Mouse (Mus musculus): ENCODE measurements around the gene Mip. TPM values are rescaled to one million over a fixed set of nuclear protein-coding genes. Genes with fewer than 3 reads are reported as not detected.
"Not testable (repeated sequence)": the region's sequence is repeated elsewhere in the genome, so short reads cannot be mapped to it uniquely, and the experiment has no call there.

Mip gene
- not detected for polyA plus RNA-seq (2017; shearing (Covaris generic))

DNA sequence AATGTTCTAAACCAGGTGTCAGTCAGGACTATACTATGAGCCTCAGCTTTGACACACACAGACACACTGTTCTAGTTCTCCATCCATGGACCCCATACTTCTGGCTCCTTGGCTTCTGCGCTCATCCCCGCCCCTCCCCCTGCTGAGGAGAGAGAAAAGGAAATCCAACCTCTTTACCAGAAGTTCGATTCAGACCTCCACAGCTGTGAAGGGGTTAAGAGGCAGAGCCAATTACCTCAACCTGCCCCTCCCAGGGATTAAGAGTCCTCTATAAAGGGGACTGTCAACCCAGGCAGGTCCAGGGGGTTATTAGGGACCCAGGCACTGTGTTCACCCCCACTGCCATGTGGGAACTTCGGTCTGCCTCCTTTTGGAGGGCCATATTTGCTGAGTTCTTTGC, at the start of gene Mip:
Mip (plus strand) TSS at position 301 of the 400 bp plus-strand sequence.
- no peak for ATAC-seq

DNA sequence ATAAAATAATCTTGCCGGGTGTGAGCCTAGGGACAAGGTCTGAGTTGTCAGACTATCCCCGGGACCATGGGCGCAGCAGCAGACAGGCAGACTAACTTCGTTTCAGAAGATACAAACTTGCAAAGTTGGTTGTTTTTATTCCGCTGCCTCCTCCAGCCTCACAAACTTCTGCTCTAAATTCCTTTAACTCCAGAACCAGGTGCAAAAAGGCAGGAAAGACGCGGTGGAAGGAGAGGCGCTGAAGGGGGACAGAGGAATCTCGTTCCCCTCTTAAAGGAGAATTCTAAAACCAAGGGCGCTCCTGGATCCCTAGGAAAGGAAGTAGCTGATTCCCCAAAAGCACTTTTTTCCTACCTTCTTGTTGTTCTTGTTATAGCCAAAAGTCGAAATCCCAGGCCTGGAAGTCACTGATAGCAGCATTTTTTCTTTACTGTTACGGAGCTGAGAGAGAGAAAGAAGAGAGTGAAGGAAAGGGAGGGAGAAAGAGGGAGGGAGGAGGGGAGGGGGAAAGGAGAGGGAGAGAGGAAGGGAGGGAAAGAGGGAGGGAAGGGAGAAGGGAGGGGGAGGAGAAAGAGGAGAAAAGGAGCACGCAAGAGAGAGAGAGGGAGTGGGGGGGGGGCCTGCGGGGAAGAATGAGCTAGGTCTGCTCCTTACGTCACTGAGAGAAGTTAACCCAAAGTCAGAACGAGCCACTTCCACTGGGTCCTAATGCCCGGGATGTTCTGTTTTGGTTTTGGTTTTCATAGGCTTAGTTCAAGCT, 49.5 kb upstream of the Mip start:
- ATAC-seq: peak; percentile 99

DNA sequence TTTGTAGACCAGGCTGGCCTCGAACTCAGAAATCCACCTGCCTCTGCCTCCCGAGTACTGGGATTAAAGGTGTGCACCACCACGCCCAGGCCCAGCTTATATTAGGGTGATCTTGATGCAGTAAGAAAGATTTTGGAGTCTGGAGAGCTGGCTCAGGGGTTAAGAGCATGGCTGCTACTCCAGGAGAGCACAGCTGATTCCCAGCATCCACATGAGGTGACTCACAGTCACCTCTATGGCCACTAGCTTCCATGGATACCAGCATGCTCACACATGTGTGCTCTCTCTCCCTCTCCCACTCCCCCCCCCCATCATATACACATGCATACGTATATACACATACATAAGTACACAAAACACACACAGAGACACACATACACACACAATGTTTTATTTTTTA, 48.3 kb upstream of the Mip start:
- no peak for ATAC-seq

DNA sequence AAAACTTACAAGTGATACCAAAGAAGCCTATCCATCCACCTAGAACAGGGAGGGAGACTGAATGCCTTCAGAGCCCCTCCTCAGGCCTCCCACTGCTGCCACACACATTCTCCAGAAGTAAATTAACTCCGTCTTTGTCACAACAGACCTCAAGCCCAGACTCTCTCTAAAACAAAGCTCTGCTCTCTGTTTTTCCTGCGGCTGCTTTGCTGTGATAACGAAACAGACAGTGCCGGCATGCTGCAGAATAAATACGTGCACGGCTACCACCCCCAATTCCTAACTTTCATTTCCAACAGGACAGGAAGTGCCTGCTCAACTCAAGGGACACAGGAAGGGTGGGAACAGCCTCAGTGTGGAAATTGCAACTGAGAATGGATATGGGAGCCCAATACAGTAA, 45.6 kb upstream of the Mip start, which contains the start of gene Rbms2:
Rbms2 (minus strand) TSS at position 309 of the 400 bp plus-strand sequence.
- no peak for ATAC-seq

DNA sequence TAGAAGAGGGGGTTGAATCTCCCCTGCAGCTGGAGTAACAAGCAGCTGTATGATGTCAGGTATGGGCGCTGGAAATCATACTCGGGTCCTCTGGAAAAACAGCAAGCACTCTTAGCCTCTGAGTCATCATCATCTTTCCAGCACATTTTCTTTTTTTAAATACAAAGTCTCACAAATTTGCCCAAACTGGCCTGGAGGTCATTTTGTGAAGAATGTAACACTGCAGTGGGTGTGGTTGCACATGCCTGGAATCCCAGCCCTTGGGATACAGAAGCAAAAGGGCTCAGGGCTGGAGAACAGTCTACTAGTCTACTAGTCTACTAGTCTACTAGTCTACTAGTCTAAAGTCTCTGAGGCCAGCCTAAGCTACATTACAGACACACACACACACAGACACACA, 41.3 kb upstream of the Mip start:
- ATAC-seq: no peak

DNA sequence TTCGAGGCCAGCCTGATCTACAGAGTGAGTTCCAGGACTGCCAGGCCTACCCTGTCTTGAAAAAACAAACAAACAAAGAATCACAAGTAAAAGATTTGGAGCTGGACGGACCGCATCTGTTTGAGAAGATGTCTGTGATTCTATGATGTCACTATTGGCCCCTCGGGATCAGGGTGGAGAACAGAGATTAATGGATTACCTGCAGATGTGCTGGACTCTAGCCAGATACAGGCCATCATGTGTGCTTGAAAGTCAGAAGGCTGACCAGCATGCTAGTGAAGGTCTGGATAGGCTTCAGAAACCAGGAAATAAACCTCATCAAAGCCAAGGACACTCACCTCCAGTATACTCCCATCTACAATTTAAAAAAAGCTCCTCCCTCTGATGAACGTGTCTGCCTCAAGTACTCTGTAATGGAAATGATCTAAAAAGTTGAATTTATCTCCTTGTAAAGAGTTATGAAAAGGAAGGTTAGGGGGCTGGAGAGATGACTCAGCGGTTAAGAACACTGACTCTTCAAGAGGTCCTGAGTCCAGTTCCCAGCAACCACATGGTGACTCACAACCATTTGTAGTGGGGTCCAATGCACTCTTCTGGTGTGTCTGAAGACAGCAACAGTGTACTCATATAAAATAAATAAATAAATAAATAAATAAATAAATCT, 40.2 kb upstream of the Mip start:
- no peak for ATAC-seq

DNA sequence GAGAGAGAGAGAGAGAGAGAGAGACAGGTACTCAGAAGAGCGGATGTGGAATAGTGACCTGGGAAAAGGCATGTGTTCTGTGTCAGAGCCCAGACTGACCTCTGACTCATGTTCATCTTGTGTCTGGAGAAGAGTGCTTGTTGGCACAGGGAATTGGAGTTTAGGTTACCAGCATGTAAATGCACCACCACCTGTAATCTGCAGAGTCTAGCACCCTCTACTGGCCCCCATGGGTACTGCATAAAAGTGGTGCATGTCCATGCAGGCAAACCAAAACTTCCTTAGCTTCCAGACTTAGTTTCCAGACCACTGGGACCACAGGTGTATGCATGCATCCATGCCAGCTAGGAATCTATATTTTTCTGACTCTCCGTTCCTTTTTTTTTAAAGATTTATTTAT, 39.7 kb upstream of the Mip start:
- peak; percentile 84 for ATAC-seq

DNA sequence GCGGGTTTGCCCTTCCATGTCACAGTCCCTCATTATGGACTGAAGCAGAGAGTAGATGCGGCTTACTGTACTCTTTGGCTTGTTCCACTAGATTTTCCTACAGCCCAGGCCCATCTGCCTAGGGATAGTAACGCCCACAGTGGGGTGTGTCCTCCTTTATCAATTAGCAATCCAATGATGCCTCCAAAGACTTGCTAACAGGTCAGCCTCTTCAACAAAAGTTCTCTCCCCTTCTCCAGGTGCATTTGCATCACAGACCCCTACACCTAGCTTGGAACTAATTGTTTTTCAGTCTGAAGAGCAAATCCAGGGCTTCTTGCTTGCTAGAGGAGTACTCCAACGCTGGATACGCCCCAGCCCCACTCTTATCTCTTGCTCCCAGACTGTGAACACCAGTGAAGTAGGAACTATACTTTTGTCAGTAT, 38.4 kb upstream of the Mip start:
- no peak for ATAC-seq

DNA sequence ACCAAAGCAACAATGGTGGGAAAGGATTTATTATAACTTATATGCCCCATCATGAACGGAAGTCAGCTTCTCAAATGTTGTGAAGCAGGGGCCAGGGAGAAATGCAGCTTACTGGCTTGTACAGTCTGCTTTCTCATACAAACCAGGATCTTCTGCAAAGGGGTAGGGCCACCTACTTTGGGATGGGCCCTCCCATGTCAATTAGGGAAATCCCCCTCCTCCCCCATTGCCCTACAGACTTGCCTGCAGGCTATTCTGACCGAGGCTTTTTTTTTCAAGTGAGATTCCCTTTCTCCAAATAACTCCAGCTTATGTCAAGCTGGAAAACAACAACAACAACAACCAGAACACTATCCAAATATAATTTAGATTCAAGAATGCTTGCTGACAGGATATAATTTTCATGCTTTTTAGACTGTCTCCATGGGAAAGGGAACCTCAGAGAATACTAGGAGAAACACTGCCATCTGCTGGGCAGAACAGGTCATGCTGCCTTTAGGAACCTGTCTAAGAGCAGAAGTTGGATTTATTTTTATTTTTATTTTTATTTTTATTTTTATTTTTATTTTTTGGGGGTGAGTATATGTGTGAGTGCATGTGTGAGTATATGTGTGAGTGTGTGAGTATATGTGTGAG, 37.3 kb upstream of the Mip start:
- peak; percentile 70 for ATAC-seq

DNA sequence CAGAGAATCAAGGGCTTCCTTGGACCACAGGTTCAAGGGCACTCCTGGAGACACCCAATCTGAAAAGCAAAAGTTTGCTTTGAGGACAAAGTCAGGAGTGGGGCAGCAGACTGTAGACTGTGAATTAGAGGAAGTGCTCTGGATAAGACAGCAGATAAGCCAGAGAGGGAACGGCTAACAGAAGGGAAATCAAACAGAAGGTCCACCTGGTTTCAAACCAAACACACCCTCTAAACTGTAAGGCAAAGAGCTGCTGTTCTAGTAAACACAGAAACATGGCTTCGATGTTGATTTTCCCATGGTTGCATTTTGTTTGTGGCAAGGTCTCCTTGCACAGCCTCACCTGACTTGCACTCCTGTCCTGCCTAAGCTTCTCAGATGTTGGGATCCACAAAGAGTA, 34.2 kb upstream of the Mip start:
- ATAC-seq: no peak

DNA sequence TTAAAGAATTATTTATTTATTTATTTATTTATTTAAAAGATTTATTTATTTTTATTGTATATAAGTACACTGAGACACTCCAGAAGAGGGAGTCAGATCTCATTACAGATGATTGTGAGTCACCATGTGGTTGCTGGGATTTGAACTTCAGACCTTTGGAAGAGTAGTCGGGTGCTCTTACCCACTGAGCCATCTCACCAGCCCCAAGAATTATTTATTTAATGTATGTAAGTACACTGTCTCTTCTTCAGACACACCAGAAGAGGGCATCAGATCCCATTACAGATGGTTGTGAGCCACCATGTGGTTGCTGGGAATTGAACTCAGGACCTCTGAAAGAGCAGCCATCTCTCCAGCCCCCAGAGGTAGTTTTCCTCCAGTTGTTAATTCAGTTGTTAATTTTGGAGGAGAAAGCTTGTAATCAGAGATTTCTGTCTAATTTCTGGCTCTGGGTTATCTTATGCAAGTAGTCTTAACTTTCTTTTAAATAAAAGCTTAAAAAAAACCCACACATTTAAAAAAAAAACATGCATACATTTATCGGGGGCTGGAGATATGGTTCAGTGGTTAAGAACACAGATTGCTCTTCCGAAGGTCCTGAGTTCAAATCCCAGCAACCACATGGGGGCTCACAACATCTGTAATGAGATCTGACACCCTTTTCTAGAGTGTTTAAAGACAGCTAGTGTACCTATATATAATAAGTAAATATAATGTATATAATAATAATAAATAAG, 33.4 kb upstream of the Mip start:
- not testable (repeated sequence) for ATAC-seq

DNA sequence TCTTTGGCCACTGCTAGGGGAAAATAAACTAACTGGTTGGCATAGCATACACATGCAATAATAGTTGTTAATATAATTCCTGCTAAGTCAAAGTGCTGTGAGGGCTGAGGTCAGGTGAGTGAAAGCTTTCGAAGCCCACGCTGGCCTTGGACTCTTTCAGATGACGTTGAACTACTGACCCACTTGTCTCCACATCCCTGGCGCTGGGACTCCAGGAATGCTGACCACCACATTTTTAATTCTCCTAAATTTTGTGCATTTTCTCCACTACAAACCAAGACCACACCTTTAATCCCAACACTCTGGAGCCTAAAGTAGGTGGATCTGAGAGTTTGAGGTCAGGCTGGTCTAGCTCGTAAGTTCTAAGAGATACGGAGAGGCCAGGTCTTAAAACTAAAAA, 32.5 kb upstream of the Mip start:
- no peak for ATAC-seq

DNA sequence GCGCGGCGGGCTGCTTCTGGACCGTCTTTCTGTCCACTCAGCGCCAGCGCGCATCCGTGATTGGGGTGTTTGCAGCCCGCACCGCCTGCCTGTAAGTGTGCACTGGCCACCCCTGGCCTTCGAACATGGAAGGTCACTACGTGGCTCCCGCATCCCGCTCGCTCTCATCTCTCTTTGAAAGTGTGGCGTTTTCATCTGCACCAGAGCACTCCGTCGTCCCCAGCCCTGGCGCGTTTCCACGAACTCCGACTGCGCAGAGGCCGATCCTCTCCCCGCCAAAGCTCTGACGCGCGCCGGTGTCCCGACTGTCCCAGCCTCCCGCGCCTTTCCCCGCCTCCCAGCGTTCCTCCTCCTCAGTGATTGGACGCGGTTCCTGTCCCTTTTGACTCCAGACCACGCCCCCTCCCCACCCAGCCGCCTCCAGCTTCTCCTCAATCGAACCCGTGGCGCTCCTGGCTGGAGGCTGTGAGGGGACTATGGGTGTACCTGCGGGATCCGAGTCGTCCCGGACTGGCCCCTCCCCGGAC, 31.6 kb upstream of the Mip start, which contains the start of gene Gls2:
Gls2 (plus strand) TSS at position 434 of the 527 bp plus-strand sequence.
- peak; percentile 85 for ATAC-seq

DNA sequence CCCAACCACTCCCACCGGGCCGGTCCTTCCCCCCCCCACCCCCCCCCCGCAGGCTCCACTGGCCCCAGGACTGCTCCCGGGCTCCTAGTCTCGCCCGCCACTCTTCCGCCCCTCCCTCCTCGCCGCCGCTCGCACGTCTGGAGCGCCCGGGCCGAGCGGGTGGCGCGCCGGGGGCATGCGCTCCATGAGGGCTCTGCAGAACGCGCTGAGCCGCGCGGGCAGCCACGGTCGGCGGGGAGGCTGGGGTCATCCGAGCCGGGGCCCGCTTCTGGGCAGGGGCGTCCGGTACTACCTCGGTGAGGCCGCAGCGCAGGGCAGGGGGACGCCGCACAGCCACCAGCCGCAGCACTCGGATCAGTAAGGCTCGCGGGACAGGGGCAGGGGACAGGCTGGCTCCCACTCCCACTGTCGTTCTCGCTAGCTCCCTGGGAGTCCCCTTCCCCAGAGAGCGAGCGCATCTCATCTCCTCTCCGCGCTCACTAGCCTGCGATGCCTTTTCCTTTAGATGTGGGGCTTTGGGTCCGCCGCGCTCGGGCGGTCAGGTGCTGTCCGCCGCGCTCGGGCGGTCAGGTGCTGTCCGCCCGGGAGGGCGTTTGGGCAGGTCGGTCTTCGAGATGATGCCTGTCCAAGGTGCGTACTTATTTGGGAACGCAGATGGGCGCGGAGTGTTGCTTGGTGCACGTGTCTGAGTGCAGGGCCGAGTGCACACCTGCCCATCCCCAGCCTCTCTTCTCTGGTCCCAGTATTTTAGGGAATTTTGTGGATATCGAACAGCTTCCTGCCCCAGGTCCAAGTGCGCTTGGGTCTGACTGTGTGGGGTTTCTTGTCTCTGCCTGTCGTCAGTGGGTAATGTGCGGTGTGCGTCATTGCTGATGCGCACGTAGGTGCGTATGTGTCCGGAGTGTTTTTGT, 30.8 kb upstream of the Mip start:
- ATAC-seq: peak; percentile 47

DNA sequence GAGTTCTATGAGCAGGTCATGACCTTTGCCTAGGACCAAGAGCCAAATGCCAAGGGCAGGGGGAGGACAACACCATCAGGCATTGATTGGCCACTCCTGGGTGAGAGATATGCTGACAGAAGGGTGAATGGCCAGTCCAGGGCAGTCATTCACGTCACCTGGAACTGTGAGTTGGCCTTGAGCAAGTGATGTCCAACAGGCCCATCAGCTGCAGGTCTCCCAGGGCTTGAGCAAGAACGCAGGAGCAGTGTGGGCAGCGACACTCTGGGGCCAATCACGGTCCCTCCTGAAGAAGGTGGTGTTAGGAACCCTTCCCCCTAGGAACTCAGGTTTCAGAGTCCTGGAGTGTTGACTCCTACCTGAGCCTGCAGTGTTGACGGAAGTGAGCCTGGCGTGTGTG, 23.8 kb upstream of the Mip start:
- no peak for ATAC-seq

DNA sequence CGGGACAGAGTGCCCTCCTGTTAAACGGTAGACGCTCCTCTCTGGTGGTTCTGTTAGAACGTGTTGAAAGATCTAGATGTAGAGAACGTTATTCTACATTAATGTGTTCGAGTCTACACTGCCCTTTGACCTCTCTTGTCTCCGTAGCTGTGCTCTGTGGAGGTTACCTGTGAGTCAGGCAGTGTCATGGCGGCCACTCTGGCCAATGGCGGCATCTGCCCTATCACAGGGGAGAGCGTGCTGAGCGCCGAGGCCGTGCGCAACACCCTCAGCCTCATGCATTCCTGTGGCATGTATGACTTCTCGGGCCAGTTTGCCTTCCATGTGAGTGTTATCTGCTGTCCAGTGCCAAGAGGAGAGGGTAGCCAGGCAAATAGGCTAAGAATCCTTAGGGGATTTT, 20.7 kb upstream of the Mip start:
- ATAC-seq: no peak

DNA sequence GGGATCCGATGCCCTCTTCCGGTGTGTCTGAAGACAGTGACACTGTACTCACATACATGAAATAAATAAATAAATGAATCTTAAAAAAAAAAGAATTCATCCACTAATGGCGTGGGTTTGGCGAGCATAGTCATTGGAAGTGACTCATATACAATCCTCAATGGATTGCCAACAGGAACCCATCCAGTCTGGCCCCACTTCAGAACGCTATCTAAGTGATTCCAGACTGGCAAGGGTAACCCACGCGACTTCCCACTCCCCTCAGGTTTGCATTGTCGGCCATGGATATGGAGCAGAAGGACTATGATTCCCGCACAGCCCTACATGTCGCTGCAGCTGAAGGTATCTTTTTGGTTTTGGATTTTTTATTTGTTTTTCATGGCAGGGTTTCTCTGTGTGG, 17.3 kb upstream of the Mip start:
- no peak for ATAC-seq

DNA sequence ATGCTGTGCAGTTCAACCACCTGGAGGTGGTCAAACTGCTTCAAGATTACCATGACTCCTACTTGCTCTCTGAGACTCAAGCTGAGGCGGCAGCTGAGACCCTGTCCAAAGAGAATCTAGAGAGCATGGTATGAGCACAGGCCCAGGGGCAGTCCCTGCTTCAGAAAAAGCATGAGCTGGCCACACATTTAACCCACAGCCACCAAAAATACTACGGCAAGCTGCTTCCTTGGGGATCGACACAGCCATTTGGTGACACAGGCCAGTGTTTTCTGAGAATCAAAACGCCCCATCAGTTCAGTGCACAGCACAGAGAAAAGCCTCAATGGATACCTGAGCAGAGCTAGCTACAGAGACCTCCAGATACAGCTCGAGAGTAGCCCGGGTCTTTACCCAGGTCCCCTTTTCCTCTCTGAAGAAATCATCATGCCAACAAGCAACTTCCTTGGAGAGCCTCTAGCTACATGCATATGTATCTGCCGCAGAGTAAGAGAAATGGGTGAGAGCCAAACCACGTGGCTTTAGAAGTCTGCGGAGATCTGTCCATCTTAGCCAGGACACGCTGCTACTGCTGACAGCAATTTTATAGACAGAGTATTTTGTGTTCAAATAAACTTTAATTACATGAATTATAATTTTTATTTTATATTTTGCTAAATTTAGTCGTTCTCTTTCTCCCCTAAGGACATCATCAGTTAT, 16.2 kb upstream of the Mip start:
- no peak for ATAC-seq

DNA sequence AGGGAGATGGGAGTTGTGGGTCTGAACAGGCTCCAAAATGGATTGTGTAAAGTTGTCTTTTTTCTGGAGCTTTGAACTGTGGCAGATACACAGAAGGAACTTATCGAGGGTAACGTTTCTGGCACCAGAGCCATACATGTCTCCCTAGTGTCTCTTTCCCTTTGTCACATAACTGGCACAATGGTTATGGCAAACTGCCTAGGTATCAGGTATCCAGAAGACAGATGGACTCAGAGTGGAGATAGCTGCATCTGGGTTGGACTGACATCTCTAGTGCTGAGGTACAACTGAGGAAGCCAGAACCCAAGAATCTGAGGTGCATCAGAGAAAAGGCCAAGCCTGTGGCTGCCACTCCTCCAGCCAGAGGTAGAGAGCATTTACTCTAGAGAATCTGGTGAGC, 15.5 kb upstream of the Mip start:
- no peak for ATAC-seq

DNA sequence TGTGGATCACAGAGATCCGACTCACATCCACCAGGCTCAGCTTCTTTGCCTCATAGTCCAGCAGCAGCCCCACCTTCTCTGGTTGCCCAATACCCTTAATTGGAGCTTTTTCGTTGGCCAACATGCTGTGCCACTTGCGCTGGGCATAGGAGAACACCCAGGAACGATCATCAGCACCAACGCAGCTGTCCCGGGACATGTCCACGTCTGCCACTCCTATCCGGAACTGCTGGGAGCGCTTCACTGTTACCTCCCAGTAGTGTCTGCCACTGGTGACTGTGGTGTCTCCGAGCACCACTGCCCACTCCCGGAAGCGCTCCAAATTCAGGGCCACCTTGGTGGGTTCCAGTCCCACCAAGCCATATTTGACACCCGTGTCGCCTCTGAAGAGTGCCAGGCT, 14.7 kb upstream of the Mip start:
- ATAC-seq: no peak

All from inflammation-experienced regulatory T-cells, adult 6 months (primary cell).